Mouse (Mus musculus) gastrocnemius, postnatal 4 days (tissue): ENCODE measurements at regions not wholly inside any gene's neighbourhood (a gene's known extent, or its start where the extent isn't known, plus 50 kb on each side); places are given as distances from the start of the nearest gene placed in this dataset.

Experiments
- DNase-seq, 2 experiments: peaks; one replicate each; pipeline ENCODE4 v3.0.0; 2021 to 2022; ENCODE audit warnings: low spot score in 2 of 2, mixed read lengths in 2 of 2

DNA sequence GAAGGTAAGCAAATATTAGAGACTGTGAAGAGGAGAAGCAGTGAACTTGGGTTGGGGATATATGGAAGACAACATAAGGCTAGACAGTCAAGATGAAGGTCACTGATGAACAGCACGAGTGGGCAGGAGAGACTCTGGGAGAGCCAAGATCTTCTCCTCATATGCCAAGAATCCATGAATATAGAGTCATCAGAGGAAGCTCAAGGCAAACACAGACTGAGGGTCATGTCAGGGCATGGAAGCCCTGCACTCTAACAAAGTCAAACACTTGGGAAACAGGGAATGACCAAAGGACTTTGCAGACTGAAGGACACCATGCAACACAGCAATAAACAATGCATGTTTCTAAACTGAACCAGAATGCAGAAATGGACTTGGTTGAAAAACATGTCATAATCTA lies 351.4 kb downstream of the Hs3st3b1 start:
- no peak for DNase-seq

DNA sequence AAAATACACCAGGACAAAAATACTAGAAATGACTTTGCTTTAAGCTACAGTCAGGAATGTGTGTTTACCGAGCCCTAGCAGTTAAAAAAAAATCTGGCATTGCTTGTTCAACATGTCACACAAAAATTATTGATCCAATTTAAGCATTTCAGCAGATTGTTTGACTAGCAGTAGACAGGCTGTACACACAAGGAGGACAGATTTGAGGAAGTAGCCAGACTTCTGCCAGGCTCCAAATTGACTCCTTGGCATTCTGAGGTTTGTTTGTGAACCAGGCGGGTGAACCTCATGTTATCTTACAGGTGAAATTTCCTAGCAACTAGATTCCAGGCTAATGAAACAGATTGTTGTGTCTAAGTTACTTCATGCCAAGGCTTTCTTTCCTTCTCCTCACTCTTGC lies 348.8 kb downstream of the Hs3st3b1 start:
- DNase-seq: no peak

DNA sequence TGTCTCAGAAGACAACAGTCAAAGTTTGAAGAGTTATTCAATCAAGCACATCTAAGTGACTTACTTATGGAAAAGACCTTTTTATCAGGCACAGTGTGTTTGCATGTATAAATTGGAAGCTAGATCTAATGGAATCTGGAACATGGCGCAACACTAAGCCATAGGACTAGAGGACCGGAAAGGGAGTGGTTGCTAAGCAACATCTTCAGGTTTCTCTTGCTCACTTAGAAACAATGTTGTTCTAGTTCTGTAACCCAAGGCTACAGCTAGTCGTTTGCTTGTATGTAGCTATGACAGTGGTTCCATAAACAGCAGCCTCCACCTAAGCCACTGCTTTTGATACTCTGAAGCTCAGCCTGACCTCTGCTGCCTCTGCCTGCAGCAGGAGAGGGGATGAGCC lies 338.8 kb downstream of the Hs3st3b1 start:
- DNase-seq: no peak

DNA sequence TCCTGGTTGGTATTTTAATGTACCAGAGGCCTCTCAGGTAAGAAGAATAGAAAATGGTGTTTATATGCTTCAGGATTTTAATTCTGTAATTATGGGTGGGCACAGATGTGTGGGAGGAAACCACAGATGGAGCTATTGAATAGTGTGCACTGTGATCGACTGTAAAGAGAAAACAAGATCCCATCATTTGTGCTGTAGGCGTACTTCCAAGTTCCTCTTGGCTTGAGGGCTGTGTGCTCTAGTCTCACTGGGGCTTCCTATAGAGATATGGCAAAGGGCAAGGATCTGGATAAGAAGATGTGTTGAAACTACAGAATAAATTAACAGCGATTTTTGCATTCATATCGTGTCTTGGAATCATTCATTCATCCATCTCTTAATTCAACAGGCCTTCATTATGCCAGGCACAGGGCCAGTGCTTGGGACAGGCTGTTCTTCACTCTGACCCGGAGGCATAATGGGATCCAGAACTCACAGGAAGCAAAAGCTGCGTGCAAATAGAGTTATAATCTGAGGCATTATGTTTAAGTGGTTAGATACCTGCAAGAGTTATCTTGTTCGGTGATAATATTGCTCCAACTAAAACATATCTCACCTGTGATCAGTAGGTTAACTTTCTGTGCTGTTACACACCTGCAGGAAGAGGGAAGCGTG lies 336.7 kb downstream of the Hs3st3b1 start:
- DNase-seq: no peak

DNA sequence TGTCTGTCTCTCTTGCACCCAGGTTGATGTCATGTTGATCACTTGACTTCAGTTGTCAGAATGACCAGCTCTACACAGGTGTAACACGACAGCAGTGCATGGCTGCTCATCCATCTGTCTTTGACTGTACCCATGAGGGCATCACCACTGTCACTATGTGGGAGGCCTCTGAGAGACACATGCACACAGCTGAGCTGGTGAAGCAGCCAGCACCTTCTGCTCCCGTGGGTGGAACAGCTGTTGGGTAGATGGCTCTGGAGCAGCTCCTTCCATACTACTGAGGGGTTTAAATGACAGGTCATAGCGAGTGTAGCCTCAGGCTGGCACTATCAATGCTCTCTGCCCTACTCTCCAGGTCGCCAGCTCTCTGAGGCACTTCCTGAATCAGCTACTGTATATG lies 301.9 kb downstream of the Hs3st3b1 start:
- no peak for DNase-seq

DNA sequence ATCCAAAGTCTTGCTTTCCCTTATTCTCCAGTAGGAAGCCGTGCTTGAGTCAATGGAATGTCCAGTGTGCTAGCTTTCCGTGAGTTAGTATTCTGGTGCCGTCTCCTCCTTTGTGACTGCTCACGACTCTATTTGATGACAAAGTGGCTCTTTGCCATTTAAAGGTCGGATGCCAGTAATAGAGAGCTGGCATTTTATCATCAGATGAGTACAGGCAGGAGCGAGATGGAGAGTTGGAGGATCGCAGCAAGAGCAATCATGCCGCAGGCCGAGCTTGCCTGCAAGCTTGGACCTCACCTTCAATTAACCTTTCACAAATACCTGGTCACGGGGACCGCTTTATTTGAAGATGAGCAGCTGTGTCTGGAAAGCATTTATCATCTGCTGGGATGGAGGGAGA lies 291.8 kb downstream of the Hs3st3b1 start:
- DNase-seq: peak in 1 of 2 experiments; percentile 13

DNA sequence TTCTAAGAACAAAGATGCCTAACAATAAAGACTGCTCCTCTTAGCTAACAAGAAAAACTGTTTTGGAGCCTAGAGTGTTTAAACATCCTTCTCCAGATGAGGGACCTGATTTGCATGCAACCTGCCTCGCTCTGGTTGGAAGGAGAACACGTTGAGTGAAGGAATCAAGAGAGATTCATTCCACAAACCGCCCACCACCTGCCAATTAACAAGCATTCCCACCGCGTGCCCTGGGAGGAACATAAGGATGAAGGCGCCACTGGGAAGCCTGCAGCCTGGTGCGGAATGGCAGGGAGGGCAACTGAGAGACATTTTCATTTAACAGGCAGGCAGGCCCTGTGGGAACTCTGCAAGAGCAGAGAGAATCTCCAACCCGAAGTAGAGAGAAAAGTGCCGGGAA lies 265.0 kb downstream of the Hs3st3b1 start:
- no peak for DNase-seq

DNA sequence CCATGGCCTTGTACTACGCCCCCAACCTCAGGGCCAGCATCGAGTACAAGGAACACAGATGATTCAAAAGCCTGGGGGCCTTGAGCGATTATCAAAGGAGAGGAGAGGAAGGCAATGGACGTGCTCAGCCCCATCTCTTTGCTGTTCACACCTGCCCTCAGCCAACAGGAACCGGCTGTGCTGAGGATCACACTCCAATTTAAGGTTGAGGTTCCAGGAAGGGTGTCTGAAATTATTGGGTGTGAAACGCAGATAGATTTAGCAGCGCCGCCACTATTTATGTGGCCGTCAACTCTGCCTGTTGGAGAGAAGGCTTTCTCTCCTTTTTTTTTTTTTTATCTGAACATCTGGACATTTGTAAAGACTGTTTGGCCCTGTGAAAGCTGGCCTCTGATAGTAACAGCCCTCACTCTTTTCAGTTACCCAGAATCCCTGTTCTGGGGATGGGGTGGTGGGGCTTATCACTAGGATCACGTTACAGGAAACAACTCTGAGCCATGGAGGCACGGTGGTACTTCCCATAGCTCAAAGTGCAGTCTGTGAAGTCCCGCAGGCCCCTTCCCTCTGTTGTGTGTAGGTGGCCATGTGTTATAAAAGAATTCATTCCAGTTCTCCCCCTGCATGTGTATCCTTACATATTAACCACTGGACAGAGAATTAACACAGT lies 256.7 kb downstream of the Hs3st3b1 start:
- no peak for DNase-seq

DNA sequence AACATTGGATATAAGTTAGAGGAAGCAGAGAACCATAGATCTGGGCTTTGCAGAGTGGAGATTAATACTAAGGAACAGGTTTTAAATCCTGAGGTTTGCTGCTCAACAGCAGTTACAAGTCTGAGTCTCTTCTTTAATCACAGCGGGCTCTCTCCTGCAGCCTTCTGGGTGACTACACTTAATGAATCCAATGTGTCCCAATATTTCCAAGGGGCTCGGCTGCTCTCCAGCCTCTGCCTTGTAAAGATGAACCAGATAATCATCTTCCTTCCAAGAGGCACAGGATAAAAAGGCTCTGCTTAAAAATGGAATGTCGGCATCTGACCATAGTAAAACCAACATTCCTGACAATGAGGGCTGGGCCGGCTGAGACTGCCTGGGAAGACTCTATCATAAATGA lies 251.6 kb downstream of the Hs3st3b1 start:
- no peak for DNase-seq

DNA sequence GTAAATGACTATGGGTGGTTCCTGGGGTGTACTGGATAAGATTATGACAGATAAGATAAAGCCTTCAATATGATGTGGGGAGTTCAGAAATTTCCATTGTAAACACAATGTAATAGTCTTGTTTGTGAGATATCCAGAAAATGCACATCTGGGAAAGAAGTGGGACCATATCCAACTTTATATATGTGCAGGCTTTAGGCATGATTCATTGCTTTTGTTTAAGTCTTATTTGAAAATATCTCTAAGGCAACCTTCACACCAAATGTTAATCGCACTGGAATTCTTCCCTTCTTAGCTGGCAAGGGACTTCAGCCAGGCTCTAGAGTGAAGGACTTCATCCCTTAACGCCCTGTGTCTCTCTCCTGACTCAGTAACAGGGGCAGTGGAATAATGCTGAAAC lies 250.3 kb downstream of the Hs3st3b1 start:
- no peak for DNase-seq

DNA sequence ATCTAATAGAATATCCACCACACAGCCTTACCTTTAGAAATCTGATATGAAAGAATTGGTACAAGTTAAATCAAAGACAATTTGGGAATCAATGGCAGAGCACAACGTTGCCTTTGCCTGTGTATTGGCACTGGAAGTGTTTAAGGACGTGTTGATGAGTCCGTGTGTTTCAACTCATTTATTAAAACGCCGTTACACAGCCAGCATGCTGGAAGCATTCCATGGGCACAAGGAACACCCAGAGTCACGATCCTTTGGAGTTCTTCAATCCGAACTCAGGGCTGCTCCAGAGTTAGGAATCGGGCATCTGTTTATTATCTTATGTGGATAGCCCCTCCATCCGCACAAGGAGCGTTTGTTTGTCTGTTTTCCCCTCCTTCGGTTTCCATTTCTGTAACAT lies 244.2 kb downstream of the Hs3st3b1 start:
- DNase-seq: no peak

DNA sequence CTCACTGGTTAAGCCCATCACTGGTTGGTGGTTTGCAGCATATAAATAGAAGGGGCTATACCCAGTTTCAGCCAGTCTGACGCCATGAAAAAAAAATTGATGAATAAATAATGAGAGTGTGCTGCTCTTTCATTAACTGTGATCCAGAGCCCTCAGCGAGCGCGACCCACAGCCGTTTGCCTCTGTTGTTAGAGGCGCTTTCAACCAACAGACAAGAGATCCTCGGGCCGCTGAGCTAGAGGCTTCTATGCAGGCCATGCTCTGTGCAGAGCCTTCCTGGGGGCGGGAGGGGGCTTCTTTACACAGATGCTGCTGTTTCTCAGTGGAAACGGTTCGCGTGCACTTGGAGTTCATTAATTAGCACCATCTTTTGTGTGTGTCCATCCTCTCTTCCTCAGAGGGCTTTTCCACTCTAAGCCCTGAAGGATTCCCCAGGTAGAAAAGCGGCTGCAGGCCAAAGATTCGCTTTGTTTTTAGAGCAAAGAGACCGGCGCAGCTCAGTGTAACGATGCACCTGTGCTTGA lies 243.6 kb downstream of the Hs3st3b1 start:
- no peak for DNase-seq

DNA sequence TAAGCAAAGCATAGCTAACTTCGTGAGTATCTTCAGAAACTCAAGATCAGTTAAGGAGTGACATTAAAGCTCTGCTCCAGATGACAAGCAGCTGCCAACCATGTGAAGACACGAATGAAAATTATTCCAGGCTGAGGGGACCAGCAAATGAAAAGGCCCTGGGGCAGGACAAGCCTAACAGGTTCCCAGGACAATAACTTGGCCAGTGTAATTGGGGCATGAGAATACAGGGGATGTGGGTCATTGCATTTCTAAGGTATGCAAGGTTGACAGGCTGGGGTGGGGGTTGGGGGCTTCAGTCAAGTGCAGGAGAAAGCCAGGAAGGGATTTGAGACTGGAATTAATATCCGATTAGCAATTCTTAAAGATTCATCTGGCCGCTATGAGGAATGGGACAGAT lies 242.6 kb downstream of the Hs3st3b1 start:
- no peak for DNase-seq

DNA sequence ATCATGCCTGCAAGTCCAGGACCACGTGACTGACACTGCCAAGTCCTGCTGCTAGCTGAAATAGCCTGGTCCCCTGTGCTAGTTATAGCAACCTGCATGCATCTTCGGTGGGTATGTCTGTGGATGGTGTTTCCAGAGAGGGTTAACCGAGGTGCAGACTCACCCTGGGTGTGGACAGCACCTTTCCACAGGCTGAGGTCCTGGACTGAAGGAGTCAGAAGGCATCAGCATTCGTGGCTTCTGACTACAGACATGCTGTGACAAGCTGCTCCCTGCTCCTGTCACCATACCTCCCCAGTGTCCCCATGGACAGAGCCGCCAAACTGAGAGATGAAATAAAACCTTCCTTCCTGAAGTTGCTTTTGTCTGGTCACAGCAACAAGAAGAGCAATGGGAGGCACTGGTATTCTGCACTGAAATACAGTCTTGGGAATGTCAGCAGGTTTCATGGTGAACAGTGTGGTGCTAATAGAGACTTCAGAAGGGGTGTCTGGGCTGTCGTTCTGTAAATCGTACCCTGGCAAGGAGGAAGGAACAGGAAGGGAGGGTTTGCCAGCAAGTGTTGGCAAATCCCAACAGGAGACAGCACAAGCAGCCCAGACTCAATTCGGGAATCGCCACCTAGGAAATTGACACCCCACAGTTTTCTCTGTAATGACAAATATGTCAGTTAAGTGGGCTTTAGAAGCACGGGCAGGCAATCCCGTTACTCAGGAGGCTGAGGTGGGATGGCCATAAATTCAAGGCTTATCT lies 237.7 kb downstream of the Hs3st3b1 start:
- no peak for DNase-seq

DNA sequence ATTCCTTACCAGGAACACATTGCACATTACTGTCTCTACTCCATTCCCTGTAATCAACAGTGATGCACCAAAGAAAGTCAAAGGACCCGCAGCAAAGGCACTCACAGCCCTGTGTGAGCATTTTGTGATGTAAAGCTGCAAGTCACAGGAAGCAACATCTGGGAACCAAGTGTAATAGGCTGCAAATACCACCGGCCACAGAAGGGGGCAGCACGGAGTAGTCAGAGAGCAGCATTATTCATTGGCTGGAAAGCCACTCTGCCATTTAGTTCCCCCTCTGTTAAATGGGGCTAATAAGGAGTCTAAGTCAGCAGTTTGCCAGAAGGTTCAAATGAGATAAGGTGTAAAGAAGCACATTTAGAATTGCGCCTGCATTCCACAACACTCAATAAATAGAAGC lies 231.0 kb downstream of the Hs3st3b1 start:
- no peak for DNase-seq

DNA sequence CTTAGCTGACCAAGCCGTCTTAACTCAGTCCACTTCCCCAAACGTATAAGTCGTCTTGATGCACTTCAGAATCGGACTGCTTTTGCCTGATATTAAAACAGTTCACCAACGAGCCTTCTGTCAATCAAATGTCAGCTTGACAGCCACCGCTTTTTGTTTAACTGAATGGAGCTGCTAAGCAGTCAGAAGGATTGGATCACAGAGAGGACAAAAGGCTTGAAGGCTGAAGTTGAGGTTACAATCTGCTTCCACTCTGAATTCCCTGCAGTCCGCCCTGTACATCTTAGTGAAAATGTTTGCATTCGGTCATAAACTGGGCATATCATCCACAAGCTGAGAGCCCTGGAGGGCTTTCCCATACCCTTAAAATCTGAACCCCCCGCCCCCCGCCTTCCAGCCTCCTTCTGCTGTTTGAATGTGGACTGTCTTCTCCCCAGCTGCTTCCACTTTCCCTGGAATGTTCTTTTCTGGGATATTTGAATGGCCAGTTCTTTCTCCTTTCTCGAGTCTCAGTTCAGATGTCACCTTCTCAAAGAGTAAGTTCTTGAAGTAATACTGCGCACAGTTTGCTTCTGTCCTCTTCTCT lies 217.0 kb downstream of the Hs3st3b1 start:
- DNase-seq: no peak

DNA sequence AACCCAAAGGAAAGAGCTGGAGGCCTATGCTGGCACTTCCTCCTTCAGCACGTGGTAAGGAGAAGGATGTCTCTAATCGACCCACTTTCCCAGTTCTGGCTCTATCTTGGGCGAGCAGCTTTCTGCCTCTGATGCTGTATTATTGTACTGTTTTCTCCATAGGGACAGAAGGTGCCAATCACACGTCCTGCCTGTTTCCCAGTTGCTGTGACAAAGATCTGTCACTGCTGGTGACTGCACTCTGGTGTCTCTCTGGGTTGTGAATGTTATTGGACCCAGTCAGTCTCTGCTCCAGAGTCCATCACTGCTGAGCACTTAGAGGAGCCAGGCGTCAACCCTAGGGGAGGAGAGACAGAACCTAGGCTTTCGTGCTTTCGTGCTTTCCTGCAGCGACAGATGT lies 216.0 kb downstream of the Hs3st3b1 start:
- no peak for DNase-seq

DNA sequence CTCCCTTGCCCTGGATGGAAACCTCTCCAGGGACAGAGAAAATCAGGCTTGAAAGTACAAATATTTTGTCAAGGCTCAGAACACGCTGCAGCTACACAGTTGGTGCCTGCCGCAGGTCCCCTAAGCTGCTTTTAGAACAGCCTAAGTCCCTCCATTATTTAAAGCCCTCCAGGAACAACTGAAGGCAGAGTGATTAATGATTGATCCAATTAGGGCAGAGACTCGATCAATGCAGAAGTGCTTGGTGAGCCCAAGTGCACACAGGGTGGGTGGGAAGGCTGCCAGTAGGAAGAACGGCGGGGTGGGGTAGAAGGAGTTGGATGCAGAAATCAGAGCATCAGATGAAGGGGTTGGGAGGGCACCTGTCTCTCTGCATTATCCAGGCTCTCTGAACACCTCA lies 215.0 kb downstream of the Hs3st3b1 start:
- DNase-seq: no peak

DNA sequence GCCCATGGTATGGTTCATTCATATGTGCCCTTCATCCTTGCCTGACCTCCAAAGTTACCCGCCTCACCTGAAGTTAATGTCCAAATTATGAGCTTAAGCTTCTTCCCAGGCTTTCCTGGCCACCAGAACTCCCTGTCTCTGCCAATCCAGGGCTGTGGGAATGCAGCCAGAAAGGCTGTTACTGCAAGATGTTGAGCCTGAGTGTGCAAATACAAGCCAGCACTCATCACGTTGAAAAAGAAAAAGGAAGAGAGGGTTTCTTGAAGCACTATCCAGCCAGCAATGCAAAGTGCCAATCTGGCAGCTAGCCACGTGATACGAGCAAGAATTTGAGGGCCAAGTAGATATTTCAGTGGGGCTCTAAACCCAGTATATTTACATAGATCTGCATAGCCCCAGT lies 213.7 kb downstream of the Hs3st3b1 start:
- peak in 1 of 2 experiments; percentile 38 for DNase-seq

DNA sequence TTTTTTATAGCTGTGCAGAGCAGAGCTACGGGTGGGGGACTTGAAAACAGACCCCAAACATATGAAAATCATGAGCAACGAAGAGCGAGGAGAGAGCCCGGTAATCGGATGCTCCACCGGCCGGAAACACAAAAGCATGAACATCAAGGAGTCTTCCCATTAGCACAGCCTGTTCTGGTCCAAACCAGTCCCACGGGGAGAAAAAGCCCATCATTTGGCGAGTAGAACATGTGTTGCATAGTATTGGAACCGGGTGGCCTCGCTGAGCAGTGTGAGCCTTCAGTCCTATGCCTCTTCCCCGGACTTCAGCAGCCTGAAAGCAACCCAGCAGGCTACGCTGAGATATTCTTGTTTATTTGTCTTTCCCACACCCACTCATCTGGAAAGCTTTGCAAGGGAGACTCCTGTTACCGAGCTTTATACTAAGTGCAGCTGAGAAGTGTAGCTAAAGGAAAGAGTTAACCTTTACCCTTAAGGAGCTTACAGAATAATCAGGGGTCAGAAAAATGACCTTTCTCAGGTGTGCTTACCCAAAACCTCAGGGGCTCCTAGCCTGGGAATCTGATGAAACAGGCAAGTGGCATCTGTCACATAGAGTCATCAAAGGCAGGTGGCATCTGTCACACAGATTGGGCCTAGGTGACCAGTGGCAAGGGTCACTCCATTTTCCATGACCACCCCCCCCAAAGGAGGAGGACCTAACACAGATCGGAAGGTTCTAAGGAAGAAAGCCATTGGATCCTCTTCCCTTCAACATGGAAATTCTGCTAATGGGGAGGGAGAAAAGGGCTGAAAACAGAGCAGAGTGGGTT lies 209.8 kb downstream of the Hs3st3b1 start:
- no peak for DNase-seq

DNA sequence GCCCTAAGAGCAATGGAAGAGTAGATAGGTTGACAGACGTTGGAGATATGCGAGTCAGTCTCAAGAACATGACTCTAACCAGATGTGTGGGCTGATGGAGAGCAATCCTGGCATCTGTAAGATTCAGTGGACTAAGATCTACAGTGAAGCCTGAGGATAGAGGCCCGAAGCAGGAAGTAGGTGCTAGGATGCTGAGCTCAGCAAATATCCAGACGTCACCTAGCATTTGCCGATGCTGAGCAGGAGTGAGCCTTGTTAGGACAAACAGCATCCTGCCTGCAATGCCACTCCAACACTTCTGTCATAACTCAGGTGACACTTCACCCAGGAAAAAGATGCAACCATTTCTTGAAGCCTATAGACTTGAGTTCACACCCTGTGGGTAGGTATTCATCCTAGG lies 199.8 kb downstream of the Hs3st3b1 start:
- no peak for DNase-seq
